Mouse (Mus musculus): ENCODE results near the gene Wdr59. TPM values are rescaled to one million over a fixed set of nuclear protein-coding genes. Genes with fewer than 3 reads are reported as not detected.

The Wdr59 gene
- polyA plus RNA-seq, 1 experiment from 2014 or later: 8.1 TPM

DNA sequence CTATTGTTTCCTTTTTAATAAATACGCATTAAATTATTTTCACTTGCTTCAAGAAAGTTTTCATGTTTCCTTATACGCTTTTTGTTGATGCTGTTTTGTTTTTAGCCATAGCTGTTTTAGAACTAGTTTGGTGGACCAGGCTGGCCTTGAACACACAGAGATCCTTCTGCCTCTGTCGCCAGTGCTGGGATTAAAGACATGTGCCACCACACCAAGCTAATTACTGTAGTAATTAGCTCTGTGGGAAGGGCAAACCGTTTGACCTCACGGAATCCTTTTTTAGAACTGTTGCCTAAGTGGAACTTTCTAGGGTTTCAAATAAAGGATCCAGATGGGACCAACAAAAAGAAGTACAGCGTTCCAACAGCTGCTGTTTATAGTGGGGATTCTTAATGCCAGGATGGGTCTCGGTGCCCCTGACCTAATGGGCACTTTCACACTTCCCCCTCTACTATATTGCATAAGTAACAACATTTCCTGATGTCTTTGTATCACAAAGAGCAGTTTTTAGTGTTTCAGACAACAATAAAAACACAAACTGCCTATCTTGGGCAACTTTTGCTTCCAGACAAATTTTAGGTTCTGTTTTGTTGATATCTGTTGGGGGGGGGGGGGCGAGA lies 29.7 kb upstream of the Wdr59 start:
- ATAC-seq (ENCODE audit: low FRiP score, low read depth): no peak
- Histone ChIP-seq H3K4me1 (replicated peaks) (peaks cover 48% of the 10 kb centered on the region), H3K9me3 (no peaks in the 10 kb centered on the region), H3K36me3 (no peaks in the 10 kb centered on the region), H3K27me3 (no peaks in the 10 kb centered on the region), H3K27ac (replicated peaks) (no peak overlapping the region), H3K4me3 (no peak overlapping the region), H3K4me2 (no peak overlapping the region), H3K9ac (no peak overlapping the region)
- WGBS: 66% methylated on average over 8 of the region's 8 CpGs

DNA sequence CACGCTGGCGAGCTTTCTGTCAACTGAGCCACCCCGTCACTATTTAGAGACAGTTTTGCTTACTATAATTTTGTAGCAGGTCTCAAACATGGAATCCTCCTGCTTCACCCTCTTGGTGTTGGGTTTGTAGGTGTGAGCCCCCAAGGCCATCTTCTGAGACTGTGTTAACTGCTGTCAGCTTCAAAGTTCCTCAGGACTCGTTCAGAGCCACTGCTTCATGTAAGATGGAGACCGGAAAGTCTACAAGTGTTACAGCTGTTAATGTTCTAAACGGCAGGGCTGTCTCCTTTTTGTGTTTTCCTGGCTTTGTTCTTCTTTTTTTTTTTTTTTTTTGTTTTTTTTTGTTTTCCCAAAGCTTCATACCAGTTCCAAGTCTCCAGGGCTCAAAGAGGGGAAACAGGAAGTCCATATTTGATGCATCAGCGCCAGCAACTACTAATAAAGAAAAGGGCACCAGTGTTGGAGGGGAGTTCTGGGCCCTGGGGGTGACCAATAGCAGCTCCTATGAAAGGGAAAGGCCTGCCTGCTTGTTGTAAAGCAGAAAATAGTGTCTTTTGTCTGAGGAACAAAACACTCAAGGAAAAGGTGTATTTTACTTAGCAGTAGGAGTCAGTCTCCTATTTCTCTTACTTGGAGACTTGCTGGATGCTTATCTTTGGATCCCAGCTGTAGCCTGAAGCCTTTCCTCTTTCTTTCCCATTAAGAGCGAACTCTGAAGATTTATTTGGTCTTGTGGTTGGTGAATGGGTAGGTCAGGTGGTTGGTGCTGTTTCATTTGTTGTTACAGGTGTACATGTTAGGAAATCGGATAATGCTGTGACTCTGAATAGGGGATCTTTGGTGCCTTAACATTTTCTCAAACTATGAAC lies 28.3 kb upstream of the Wdr59 start:
- H3K4me2 ChIP-seq: no peak overlapping the region
- H3K4me3 ChIP-seq: no peak overlapping the region
- 62% methylated on average over 9 of the region's 9 CpGs for WGBS
- H3K27ac ChIP-seq (replicated peaks): peak overlapping the region; percentile 48
- H3K9ac ChIP-seq: no peak overlapping the region
- peaks cover 43% of the 10 kb centered on the region for H3K4me1 ChIP-seq (replicated peaks)
- H3K9me3 ChIP-seq: no peaks in the 10 kb centered on the region
- no peaks in the 10 kb centered on the region for H3K27me3 ChIP-seq
- no peak for ATAC-seq (ENCODE audit: low FRiP score, low read depth)
- H3K36me3 ChIP-seq: no peaks in the 10 kb centered on the region

DNA sequence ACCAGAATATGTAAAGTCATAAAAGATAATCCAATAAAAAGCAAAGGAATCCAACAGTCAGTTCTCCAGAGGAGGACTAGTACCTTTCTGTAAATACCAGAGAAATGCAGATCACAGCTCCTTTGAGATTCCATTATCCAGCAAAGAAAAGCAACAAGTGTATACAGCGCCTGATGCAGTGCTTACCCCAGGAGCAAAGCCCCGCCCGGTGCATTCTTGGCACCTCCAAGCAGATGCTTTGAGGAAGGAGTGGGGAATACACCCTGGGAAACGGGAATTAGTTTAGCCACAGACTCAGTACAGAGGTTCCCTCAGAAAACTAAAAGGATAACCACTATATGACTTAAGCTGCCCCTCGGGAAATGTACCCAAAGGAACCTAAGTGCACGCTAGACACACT lies 26.3 kb upstream of the Wdr59 start:
- Histone ChIP-seq H3K4me1 (replicated peaks) (peaks cover 32% of the 10 kb centered on the region), H3K9ac (no peak overlapping the region), H3K4me2 (no peak overlapping the region), H3K36me3 (no peaks in the 10 kb centered on the region), H3K27me3 (no peaks in the 10 kb centered on the region), H3K4me3 (no peak overlapping the region), H3K9me3 (no peaks in the 10 kb centered on the region), H3K27ac (replicated peaks) (no peak overlapping the region)
- no peak for ATAC-seq (ENCODE audit: low FRiP score, low read depth)
- 80% methylated on average over 6 of the region's 6 CpGs for WGBS

DNA sequence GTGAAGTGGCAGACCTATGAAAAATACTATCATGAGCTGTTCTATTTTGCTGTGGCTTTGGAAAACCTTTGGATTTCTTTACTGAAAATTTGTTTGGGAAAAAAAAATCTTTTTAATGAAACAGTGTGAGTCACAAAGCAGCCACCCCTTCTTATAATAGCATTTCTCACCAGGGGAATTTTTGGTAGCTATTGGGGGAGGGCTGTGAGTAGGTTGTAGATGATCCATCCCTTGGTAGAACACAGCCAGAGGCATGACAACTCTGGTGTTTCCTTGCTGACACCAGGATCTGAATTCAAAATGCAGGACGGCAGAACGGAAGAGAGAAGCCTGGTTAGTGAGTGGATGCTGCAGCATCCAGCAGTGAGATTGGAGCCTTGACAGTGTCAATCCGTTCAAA lies 25.3 kb upstream of the Wdr59 start:
- no peak for ATAC-seq (ENCODE audit: low FRiP score, low read depth)
- WGBS: 89% methylated on average over 3 of the region's 3 CpGs

DNA sequence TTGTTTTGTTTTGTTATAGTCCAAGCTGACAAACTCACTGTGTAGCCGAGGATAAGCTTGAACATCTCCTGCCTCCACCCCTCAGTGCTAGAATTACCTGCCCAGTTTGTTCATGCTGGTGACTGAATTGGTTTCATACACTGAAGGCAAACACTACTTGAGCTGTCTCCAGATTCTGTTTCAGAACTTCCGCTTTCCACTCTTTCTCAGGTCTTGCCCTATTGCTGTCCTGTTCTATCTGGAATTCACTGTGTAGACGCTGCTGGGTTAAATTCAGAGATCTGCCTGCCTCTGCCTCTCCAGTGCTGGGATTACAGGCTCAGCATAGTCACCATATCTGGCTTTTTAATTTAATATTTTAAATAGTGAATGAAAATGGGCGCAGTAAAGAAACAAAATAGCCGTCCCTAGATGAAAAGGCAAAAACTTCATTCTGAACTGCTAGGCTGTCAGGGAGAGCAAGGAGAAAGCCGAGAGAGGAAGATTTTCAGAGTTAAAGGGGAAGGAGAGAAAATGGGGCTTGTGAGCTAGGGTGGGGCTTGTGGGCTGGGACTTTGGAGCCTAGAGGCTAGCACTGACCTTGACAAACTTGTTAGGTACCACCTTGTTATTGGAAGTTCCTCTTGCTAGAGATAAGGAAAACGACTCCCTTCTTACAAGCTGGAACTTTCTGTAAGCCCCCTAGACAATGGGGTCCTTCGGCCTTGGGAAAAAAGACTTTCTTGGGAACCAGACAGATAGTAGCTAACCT lies 23.7 kb upstream of the Wdr59 start:
- Histone ChIP-seq H3K4me1 (replicated peaks) (peaks cover 43% of the 10 kb centered on the region), H3K9me3 (no peaks in the 10 kb centered on the region), H3K27ac (replicated peaks) (no peak overlapping the region), H3K9ac (no peak overlapping the region), H3K36me3 (no peaks in the 10 kb centered on the region), H3K4me3 (no peak overlapping the region), H3K27me3 (no peaks in the 10 kb centered on the region), H3K4me2 (no peak overlapping the region)
- WGBS: 89% methylated on average over 8 of the region's 8 CpGs
- ATAC-seq (ENCODE audit: low FRiP score, low read depth): no peak

More for the DNA sequence above, 25.3 kb upstream of the Wdr59 start:
- no peaks in the 10 kb centered on the region for H3K36me3 ChIP-seq
- H3K4me1 ChIP-seq (replicated peaks): peaks cover 35% of the 10 kb centered on the region
- no peak overlapping the region for H3K4me2 ChIP-seq
- H3K27ac ChIP-seq (replicated peaks): no peak overlapping the region; the same call in 1 of the 2 replicates
- no peak overlapping the region for H3K9ac ChIP-seq
- no peaks in the 10 kb centered on the region for H3K27me3 ChIP-seq
- H3K4me3 ChIP-seq: no peak overlapping the region
- H3K9me3 ChIP-seq: no peaks in the 10 kb centered on the region

DNA sequence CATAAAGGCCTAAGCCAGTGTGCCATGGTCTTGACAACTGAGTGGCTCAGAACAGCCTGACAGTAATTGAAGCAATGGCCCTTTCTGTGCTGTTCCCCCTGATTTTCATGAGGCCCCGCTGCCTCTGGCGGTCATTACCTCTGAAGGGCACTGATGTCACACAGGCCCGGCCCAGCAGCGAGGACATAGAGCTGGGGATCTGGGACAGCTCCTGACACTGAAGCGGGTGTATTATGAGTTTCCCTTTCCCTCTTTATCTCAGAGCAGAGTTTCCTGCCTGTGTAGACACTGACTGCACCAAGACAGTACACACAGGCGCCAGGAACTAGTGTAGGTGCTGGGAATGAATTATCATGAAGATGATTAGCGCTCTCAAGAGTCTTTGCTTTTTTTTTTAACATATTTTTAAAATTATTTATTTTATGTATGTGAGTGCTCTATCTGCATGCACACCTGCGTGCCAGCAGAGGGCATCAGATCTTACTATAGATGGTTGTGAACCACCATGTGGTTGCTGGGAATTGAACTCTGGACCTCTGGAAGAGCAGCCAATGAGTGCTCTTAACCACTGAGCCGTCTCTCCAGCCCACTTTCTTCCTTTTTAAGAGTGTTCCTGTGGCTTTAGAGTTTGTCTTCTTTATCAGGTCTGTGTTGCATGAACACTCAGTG lies 22.0 kb upstream of the Wdr59 start:
- ATAC-seq (ENCODE audit: low FRiP score, low read depth): no peak
- no peaks in the 10 kb centered on the region for H3K9me3 ChIP-seq
- H3K9ac ChIP-seq: no peak overlapping the region
- H3K4me2 ChIP-seq: no peak overlapping the region
- H3K4me1 ChIP-seq (replicated peaks): peaks cover 46% of the 10 kb centered on the region
- no peaks in the 10 kb centered on the region for H3K36me3 ChIP-seq
- H3K27ac ChIP-seq (replicated peaks): no peak overlapping the region
- no peak overlapping the region for H3K4me3 ChIP-seq
- H3K27me3 ChIP-seq: no peaks in the 10 kb centered on the region
- WGBS: 93% methylated on average over 9 of the region's 9 CpGs

DNA sequence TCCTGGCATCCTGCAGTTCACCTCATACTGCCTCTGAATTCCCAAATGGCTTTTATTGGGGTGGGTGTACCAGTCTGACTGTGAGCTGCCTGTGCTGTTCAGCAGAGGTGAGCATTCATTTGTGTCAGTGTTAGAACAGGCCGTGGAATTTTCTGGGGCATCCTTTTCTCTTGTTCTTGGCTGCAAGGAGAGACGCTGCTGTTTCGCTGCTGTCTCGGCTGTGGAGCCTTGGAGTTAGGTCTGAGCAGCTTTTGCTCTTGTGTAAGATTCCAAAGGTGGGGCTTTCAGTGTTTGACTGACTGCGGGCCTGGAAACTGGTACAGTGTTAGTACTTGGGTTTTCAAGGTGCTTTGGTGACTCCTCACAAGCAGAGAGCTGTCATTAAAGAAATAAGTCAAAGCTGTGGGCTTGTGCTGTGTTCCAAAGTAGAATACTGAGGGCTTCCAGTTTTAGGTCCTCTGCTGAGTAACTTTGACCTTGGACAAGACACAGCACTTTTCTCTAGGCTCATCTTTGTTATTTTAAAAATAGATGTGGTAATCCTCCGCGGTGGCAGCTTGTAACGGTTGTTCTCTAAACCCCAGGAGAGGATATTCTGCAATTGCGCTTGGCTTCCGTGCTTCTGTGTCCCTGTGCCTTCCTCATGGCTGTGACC lies 17.7 kb upstream of the Wdr59 start:
- WGBS: 32% methylated on average over 10 of the region's 10 CpGs
- no peak for ATAC-seq (ENCODE audit: low FRiP score, low read depth)
- H3K4me2 ChIP-seq: peak overlapping the region; percentile 93
- peak overlapping the region; percentile 97 for H3K9ac ChIP-seq
- H3K27me3 ChIP-seq: no peaks in the 10 kb centered on the region
- H3K27ac ChIP-seq (replicated peaks): peak overlapping the region; percentile 30
- peak overlapping the region; percentile 81 for H3K4me3 ChIP-seq
- H3K36me3 ChIP-seq: no peaks in the 10 kb centered on the region
- peaks cover 49% of the 10 kb centered on the region for H3K4me1 ChIP-seq (replicated peaks)
- H3K9me3 ChIP-seq: no peaks in the 10 kb centered on the region

DNA sequence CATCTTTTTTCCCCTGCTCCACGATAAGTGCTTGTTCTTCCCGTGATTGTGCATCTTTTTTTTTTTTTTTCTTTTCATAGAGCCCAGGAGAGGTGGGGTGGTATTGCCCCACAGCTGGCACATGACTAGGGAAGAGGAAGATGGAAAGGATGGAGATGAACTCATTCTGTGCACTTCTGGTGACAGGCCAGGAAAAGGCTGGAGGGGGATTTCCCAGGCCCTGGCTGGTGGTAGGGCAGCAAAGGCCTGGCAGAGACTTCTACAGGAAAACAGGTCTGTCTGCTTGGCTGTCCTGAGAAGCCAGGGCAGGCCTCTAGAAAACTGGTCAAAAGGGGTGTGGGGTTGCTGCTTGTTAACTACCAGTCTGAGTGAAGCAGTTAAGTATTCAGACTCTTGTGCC lies 16.3 kb upstream of the Wdr59 start:
- Histone ChIP-seq H3K4me2 (peak overlapping the region; percentile 93), H3K4me1 (replicated peaks) (peaks cover 47% of the 10 kb centered on the region), H3K36me3 (no peaks in the 10 kb centered on the region), H3K27me3 (no peaks in the 10 kb centered on the region), H3K9me3 (no peaks in the 10 kb centered on the region), H3K27ac (replicated peaks) (peak overlapping the region; percentile 95), H3K4me3 (peak overlapping the region; percentile 81), H3K9ac (peak overlapping the region; percentile 97)
- no peak for ATAC-seq (ENCODE audit: low FRiP score, low read depth)
- 0% methylated on average over 2 of the region's 2 CpGs for WGBS

DNA sequence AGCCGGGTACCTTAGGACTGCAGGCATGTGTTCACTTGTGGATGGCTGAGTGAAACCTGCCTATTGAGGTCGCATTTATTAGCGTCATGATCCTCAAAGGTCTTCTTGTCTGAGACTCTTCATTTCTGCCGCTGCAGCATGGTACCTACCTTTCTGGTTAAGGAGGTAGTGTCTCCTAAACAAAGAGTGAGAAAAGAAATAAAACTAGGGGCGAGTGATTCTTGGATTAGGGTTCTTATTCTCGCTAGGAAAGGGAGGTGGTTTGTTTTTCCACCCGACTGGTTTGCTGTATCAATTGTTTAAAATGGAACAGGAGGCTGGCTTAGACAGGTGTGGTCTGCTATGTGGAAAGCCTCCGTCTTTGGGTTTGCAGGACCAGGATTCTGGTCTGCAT lies 15.9 kb upstream of the Wdr59 start:
- Histone ChIP-seq H3K27me3 (no peaks in the 10 kb centered on the region), H3K36me3 (no peaks in the 10 kb centered on the region), H3K9me3 (no peaks in the 10 kb centered on the region), H3K9ac (peak overlapping the region; percentile 97), H3K27ac (replicated peaks) (peak overlapping the region; percentile 95), H3K4me2 (peak overlapping the region; percentile 93), H3K4me1 (replicated peaks) (peaks cover 43% of the 10 kb centered on the region), H3K4me3 (peak overlapping the region; percentile 81)
- no peak for ATAC-seq (ENCODE audit: low FRiP score, low read depth)
- WGBS: 6% methylated on average over 8 of the region's 8 CpGs

DNA sequence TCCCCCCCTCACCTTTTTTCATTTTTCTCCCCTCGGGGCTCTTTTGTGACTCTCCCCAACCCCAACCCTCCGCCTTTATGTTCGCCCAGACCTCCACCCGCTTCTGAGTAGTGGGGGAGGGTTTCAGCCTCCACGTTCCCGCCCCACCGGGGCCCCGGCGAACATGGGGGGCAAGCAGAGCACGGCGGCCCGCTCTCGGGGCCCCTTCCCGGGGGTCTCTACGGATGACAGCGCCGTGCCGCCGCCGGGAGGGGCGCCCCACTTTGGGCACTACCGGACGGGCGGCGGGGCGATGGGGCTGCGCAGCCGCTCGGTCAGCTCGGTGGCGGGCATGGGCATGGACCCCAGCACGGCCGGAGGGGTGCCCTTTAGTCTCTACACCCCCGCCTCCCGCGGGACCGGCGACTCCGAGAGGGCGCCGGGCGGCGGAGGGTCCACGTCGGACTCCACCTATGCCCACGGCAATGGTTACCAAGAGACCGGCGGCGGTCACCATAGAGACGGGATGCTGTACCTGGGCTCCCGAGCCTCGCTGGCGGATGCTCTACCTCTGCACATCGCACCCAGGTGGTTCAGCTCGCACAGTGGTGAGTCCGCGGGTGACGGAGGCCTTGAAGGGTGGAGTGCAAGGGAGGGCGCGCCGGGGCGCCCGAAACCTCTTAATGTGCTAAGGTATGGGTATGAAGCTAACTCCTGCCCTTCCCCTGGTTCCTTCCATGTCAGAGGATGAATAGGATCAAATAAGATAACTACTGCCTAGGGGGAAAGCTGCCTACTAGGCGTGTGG lies 15.3 kb upstream of the Wdr59 start:
- Histone ChIP-seq H3K9ac (peak overlapping the region; percentile 97), H3K4me3 (peak overlapping the region; percentile 81), H3K4me2 (peak overlapping the region; percentile 93), H3K27me3 (no peaks in the 10 kb centered on the region), H3K9me3 (no peaks in the 10 kb centered on the region), H3K36me3 (no peaks in the 10 kb centered on the region), H3K27ac (replicated peaks) (peak overlapping the region; percentile 95), H3K4me1 (replicated peaks) (peaks cover 43% of the 10 kb centered on the region)
- ATAC-seq (ENCODE audit: low FRiP score, low read depth): peak; percentile 35
- under 1% methylated on average over 63 of the region's 64 CpGs for WGBS
